20 mouse cellular contexts compared by ENCODE assay signal in genomic region chr2:113787882-113788281, GRCm38 (mm10). TPM values are rescaled to one million over a fixed set of nuclear protein-coding genes. Genes with fewer than 3 reads are reported as not detected.
DNase-seq lines count a peak whose midpoint lies in the region; ATAC-seq and TF ChIP-seq lines count a peak whose summit lies in the region.
"Had no signal": no experiment of that assay in that cellular context is flagged by ENCODE, and none has a peak within 500 bp of the region (broad histone marks: within the 10 kb centered on the region; RNA-seq: fewer than 3 reads in every experiment).

No protein-coding gene starts in this region.

- no peaks in the 10 kb centered on the region for H3K9me3 ChIP-seq in forebrain, embryonic 16.5 days (ENCODE audit: control insufficient read depth, low read length)
- H3K9me3 ChIP-seq in forebrain, embryonic 12.5 days: no peaks in the 10 kb centered on the region
- no peaks in the 10 kb centered on the region for H3K9me3 ChIP-seq in heart, embryonic 10.5 days
- H3K9me3 ChIP-seq: embryonic facial prominence, embryonic 13.5 days; embryonic facial prominence, embryonic 15.5 days had no signal

- H3K4me1 ChIP-seq in forebrain, embryonic 16.5 days (replicated peaks; ENCODE audit: control insufficient read depth, insufficient read depth, low read length): no peaks in the 10 kb centered on the region
- no peaks in the 10 kb centered on the region for H3K4me1 ChIP-seq in forebrain, embryonic 12.5 days
- no peaks in the 10 kb centered on the region for H3K4me1 ChIP-seq in heart, embryonic 10.5 days
- H3K4me1 ChIP-seq: embryonic facial prominence, embryonic 13.5 days; embryonic facial prominence, embryonic 15.5 days had no signal

- H3K4me2 ChIP-seq in forebrain, embryonic 16.5 days (ENCODE audit: low read length): no peak overlapping the region
- no peak overlapping the region for H3K4me2 ChIP-seq in forebrain, embryonic 12.5 days
- H3K4me2 ChIP-seq: embryonic facial prominence, embryonic 13.5 days; embryonic facial prominence, embryonic 15.5 days had no signal

- H3K4me3 ChIP-seq in forebrain, embryonic 16.5 days (replicated peaks; ENCODE audit: low read length): no peak overlapping the region
- H3K4me3 ChIP-seq in forebrain, embryonic 12.5 days (replicated peaks): no peak overlapping the region
- H3K4me3 ChIP-seq in heart, embryonic 10.5 days: no peak overlapping the region
- H3K4me3 ChIP-seq: embryonic facial prominence, embryonic 13.5 days; embryonic facial prominence, embryonic 15.5 days; erythroblast, embryonic 14.5 days; gastrocnemius, adult 2 months had no signal

- peak; percentile 27 to 56 for DNase-seq in cerebellum, postnatal 14 days
- DNase-seq in cerebellum, adult 9-11 months: no peak
- DNase-seq in heart, adult 11 months: peak; percentile 53
- no peak for DNase-seq in heart, embryonic 10.5 days (ENCODE audit: low spot score)
- peak; percentile 35 for DNase-seq in brain, embryonic 14.5 days (ENCODE audit: low read depth)
- no peak for DNase-seq in kidney, adult 9 months
- DNase-seq: adrenal gland, adult 2 months; adrenal gland, postnatal 10 days; adrenal gland, postnatal 25 days; cerebellum, adult 11 months; cerebellum, adult 2 months; cerebellum, adult 9-10 months; cerebellum, postnatal 36 days; embryo, embryonic 11 days; gastrocnemius, adult 2 months had no signal

- H3K36me3 ChIP-seq in forebrain, embryonic 16.5 days (ENCODE audit: control insufficient read depth, insufficient read depth): peaks cover 17% of the 10 kb centered on the region
- peaks cover 20% of the 10 kb centered on the region for H3K36me3 ChIP-seq in forebrain, embryonic 12.5 days (replicated peaks)
- no peaks in the 10 kb centered on the region for H3K36me3 ChIP-seq in heart, embryonic 10.5 days
- H3K36me3 ChIP-seq: embryonic facial prominence, embryonic 13.5 days; embryonic facial prominence, embryonic 15.5 days had no signal

- no peak overlapping the region for H3K27ac ChIP-seq in forebrain, embryonic 16.5 days (ENCODE audit: low read length)
- no peak overlapping the region for H3K27ac ChIP-seq in forebrain, embryonic 12.5 days
- no peak overlapping the region for H3K27ac ChIP-seq in heart, embryonic 10.5 days
- H3K27ac ChIP-seq: embryonic facial prominence, embryonic 13.5 days; embryonic facial prominence, embryonic 15.5 days; gastrocnemius, adult 2 months had no signal

- no peaks in the 10 kb centered on the region for H3K27me3 ChIP-seq in forebrain, embryonic 16.5 days (replicated peaks; ENCODE audit: control insufficient read depth, insufficient read depth, low read length)
- no peaks in the 10 kb centered on the region for H3K27me3 ChIP-seq in forebrain, embryonic 12.5 days
- no peaks in the 10 kb centered on the region for H3K27me3 ChIP-seq in heart, embryonic 10.5 days (ENCODE audit: insufficient read depth, poor library complexity, severe bottlenecking)
- H3K27me3 ChIP-seq: embryonic facial prominence, embryonic 15.5 days had no signal

- no peak for TF ChIP-seq POLR2A in brain, embryonic 14.5 days (IDR thresholded peaks at IDR 0.05; ENCODE audit: borderline replicate concordance, extremely low read depth, insufficient read depth, insufficient read length, poor library complexity, severe bottlenecking)

- ATAC-seq in forebrain, embryonic 16.5 days: peak; percentile 32; the same call in 1 of the 2 replicates
- ATAC-seq in forebrain, embryonic 12.5 days (ENCODE audit: low FRiP score): no peak

- no peak for TF ChIP-seq CTCF in brain, embryonic 14.5 days (IDR thresholded peaks at IDR 0.05; ENCODE audit: borderline replicate concordance, extremely low read depth, insufficient read depth, insufficient read length)

- no peak overlapping the region for H3K9ac ChIP-seq in forebrain, embryonic 16.5 days (replicated peaks; ENCODE audit: low read depth, low read length)
- no peak overlapping the region for H3K9ac ChIP-seq in forebrain, embryonic 12.5 days
- H3K9ac ChIP-seq: embryonic facial prominence, embryonic 13.5 days; embryonic facial prominence, embryonic 15.5 days had no signal

- 67% methylated on average over 4 of the region's 4 CpGs for WGBS in forebrain, embryonic 16.5 days
- 88% methylated on average over 4 of the region's 4 CpGs for WGBS in forebrain, embryonic 12.5 days
- WGBS in heart, embryonic 10.5 days: 82% methylated on average over 4 of the region's 4 CpGs

RNA-seq across cellular contexts. Expression of gene Grem1, which starts 29.4 kb away (rescaled TPM):
- 0.52 and 0.71 TPM in 2 replicates for polyA plus RNA-seq in forebrain, embryonic 16.5 days (2015; fragmentation: Nextera tagmentation; extraction: Ambion mirVana)
- 0.44 and 0.57 TPM in 2 replicates for polyA plus RNA-seq in forebrain, embryonic 12.5 days (2016; fragmentation: Nextera tagmentation; extraction: Ambion mirVana)
- polyA plus RNA-seq in heart, embryonic 10.5 days (2016; fragmentation: Nextera tagmentation; extraction: Ambion mirVana): 0.10 and 0.84 TPM in 2 replicates
- polyA plus RNA-seq in brain, embryonic 14.5 days (2012; rRNA removed): 1.4 and 3.1 TPM in 2 replicates
- polyA plus RNA-seq: adrenal gland, adult 2 months; erythroblast, embryonic 14.5 days had no signal

RNA-seq across cellular contexts. Expression of gene Scg5, which starts 41.0 kb away (rescaled TPM):
- 205 and 220 TPM in 2 replicates for polyA plus RNA-seq in forebrain, embryonic 16.5 days (2015; fragmentation: Nextera tagmentation; extraction: Ambion mirVana)
- polyA plus RNA-seq in forebrain, embryonic 12.5 days (2016; fragmentation: Nextera tagmentation; extraction: Ambion mirVana): 67.8 and 71.2 TPM in 2 replicates
- polyA plus RNA-seq in heart, embryonic 10.5 days (2016; fragmentation: Nextera tagmentation; extraction: Ambion mirVana): 0.81 and 0.99 TPM in 2 replicates
- 120 and 122 TPM in 2 replicates for polyA plus RNA-seq in brain, embryonic 14.5 days (2012; rRNA removed)

Comparison
In these comparisons a context has a peak if more than half of its experiments do, and no peak if none do; other contexts are left out.
1. DNase-seq: peak in cerebellum, postnatal 14 days (2 of 2), heart, adult 11 months (single experiment) and brain, embryonic 14.5 days (single experiment); none in cerebellum, adult 9-11 months (single experiment), heart, embryonic 10.5 days (single experiment) and kidney, adult 9 months (single experiment).
2. RNA of gene Scg5, which starts 41.0 kb away (polyA plus RNA-seq): 205 to 220 TPM in forebrain, embryonic 16.5 days, 120 to 122 TPM in brain, embryonic 14.5 days and 67.8 to 71.2 TPM in forebrain, embryonic 12.5 days; 0.81 to 0.99 TPM in heart, embryonic 10.5 days; every median in the first group is over 10 times any median in the second.